Mouse (Mus musculus): ENCODE measurements at regions not wholly inside any gene's neighbourhood (a gene's known extent, or its start where the extent isn't known, plus 50 kb on each side); places are given as distances from the start of the nearest gene placed in this dataset.

DNA sequence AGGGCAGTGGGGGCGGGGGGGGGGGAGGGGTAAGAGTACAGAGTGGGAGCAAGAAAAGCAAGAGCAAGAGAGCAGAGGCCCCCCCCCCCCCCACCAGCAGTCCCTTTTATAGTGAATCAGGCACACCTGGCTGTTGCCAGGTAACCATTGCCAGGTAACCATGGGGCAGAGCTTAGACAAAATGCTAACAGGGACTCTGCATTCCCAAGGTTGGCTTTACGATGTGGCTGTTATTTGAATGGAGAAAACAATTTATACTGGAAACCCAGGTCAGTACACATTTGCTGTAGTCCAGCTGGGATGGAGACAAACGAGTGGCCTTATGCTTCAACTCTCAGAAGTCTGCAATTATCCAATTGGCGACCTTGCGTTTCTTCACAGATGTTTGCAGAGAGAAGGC is 154.5 kb downstream of the Ipmk start:
- no peaks in the 10 kb centered on the region for H3K27me3 ChIP-seq (ENCODE audit: control insufficient read depth in 1 of 2, insufficient read depth in 2 of 2, low read length in 2 of 2)
- no peak for DNase-seq (ENCODE audit: low read depth, low spot score)
- no peak overlapping the region for H3K4me3 ChIP-seq (ENCODE audit: control insufficient read depth in 1 of 2, insufficient read depth in 1 of 2, low read depth in 2 of 2, low read length in 2 of 2)
- no peaks in the 10 kb centered on the region for H3K36me3 ChIP-seq (ENCODE audit: control insufficient read depth in 1 of 2, insufficient read depth in 2 of 2, low read length in 2 of 2)
- H3K4me1 ChIP-seq (ENCODE audit: control insufficient read depth in 1 of 2, insufficient read depth in 2 of 2, low read length in 2 of 2) = no peaks in the 10 kb centered on the region
- H3K9ac ChIP-seq (ENCODE audit: control insufficient read depth, low read depth, low read length, poor library complexity, severe bottlenecking) = no peak overlapping the region
- H3K27ac ChIP-seq (ENCODE audit: control insufficient read depth, low read depth, low read length) = no peak overlapping the region
- TF ChIP-seq NELFE (IDR thresholded peaks at IDR 0.05; ENCODE audit: low read depth, low read length) (no peak), BHLHE40 (IDR thresholded peaks at IDR 0.05; ENCODE audit: borderline replicate concordance, low read depth, low read length) (no peak), SMC3 (IDR thresholded peaks at IDR 0.05; ENCODE audit: low read depth, low read length) (no peak)
- no peaks in the 10 kb centered on the region for H3K79me2 ChIP-seq (ENCODE audit: control insufficient read depth, insufficient read depth, low read length, poor library complexity)
- no peaks in the 10 kb centered on the region for H3K9me3 ChIP-seq (replicated peaks; ENCODE audit: insufficient read depth, low read length)

DNA sequence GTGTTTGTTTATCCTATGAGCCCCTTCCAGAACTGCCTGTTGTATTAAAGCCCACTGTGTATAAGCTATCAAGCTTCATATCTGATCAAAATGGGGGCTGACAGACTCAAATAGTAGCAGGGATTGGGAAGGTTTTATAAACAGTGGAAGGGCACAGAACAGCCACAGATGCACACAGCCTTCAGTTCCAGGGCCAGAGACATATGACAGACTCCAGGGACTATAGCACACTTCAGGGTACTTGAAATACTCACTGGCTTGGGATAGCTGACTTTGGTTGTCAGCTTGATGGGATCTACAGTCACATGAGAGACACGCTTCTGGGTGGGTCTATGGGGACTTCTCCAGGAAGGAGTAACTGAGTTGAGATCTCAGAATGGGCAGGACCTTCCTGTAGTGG is 156.7 kb downstream of the Ipmk start:
- Histone ChIP-seq H3K4me3 (ENCODE audit: control insufficient read depth in 1 of 2, insufficient read depth in 1 of 2, low read depth in 2 of 2, low read length in 2 of 2) (no peak overlapping the region), H3K4me1 (ENCODE audit: control insufficient read depth in 1 of 2, insufficient read depth in 2 of 2, low read length in 2 of 2) (no peaks in the 10 kb centered on the region), H3K9ac (ENCODE audit: control insufficient read depth, low read depth, low read length, poor library complexity, severe bottlenecking) (no peak overlapping the region), H3K79me2 (ENCODE audit: control insufficient read depth, insufficient read depth, low read length, poor library complexity) (no peaks in the 10 kb centered on the region), H3K27ac (ENCODE audit: control insufficient read depth, low read depth, low read length) (no peak overlapping the region), H3K9me3 (replicated peaks; ENCODE audit: insufficient read depth, low read length) (no peaks in the 10 kb centered on the region), H3K36me3 (ENCODE audit: control insufficient read depth in 1 of 2, insufficient read depth in 2 of 2, low read length in 2 of 2) (no peaks in the 10 kb centered on the region), H3K27me3 (ENCODE audit: control insufficient read depth in 1 of 2, insufficient read depth in 2 of 2, low read length in 2 of 2) (no peaks in the 10 kb centered on the region)
- TF ChIP-seq TBP (IDR thresholded peaks at IDR 0.05; ENCODE audit: low read depth, low read length) = no peak
- no peak for TF ChIP-seq USF2 (IDR thresholded peaks at IDR 0.05; ENCODE audit: borderline replicate concordance in 1 of 2, insufficient read depth in 1 of 2, low read depth in 1 of 2, low read length in 2 of 2)
- TF ChIP-seq KAT2A (conservative IDR thresholded peaks at IDR 0.05; ENCODE audit: low read depth, low read length) = no peak
- TF ChIP-seq HCFC1 (IDR thresholded peaks at IDR 0.05; ENCODE audit: low read depth, low read length) = no peak
- TF ChIP-seq NRF1 (IDR thresholded peaks at IDR 0.05; ENCODE audit: insufficient read depth, low read depth, low read length, poor library complexity, severe bottlenecking) = no peak
- no peak for TF ChIP-seq ETS1 (IDR thresholded peaks at IDR 0.05; ENCODE audit: low read depth, low read length)
- no peak for TF ChIP-seq CTCF (IDR thresholded peaks at IDR 0.05 in 2 of 3, conservative IDR thresholded peaks at IDR 0.05 in 1 of 3; ENCODE audit: control insufficient read depth in 1 of 3, insufficient read depth in 1 of 3, low read depth in 2 of 3, low read length in 3 of 3, poor library complexity in 1 of 3, severe bottlenecking in 1 of 3)
- no peak for TF ChIP-seq TAL1 (IDR thresholded peaks at IDR 0.05; ENCODE audit: low read length)
- no peak for TF ChIP-seq MEF2A (IDR thresholded peaks at IDR 0.05; ENCODE audit: extremely low read depth, insufficient replicate concordance, low read depth, low read length, poor library complexity, severe bottlenecking)
- no peak for TF ChIP-seq RCOR1 (IDR thresholded peaks at IDR 0.05; ENCODE audit: low read depth, low read length)
- no peak for TF ChIP-seq EP300 (IDR thresholded peaks at IDR 0.05; ENCODE audit: low read depth in 1 of 2, low read length in 2 of 2)
- TF ChIP-seq CHD1 (IDR thresholded peaks at IDR 0.05; ENCODE audit: low read depth, low read length) = no peak
- TF ChIP-seq MYB (IDR thresholded peaks at IDR 0.05; ENCODE audit: low read depth, low read length) = no peak
- TF ChIP-seq USF1 (IDR thresholded peaks at IDR 0.05; ENCODE audit: low read depth, low read length) = no peak
- TF ChIP-seq SIN3A (IDR thresholded peaks at IDR 0.05; ENCODE audit: low read length) = no peak
- TF ChIP-seq POLR2AphosphoS2 (IDR thresholded peaks at IDR 0.05; ENCODE audit: low read length) = no peak
- DNase-seq (ENCODE audit: low read depth, low spot score) = no peak
